Mouse (Mus musculus): ENCODE data around the gene Sri. TPM values are rescaled to one million over a fixed set of nuclear protein-coding genes. Genes with fewer than 3 reads are reported as not detected.

The Sri gene
- total RNA-seq, 2 experiments from 2014 or later, result 117 to 184 TPM

DNA sequence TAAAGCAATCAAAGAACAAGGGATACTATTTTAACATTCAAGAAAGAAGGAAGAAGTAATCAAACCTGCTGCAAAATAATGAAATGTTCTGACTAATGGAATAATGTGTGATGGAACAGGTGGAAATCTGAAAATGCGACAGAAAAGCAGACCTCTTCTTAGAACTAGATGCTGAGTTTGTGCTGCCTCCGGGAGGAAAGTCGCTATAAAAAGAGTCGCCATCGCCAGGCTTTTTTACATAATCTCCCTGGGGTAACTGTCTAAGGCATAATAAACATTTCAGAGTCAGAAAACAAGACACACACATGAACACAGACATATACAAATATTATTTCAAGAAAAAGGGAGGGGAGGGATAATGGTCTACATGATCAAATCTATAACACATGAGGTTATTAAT lies 49.0 kb downstream of the Sri start:
- ATAC-seq (replicated peaks; ENCODE audit: low FRiP score, low TSS enrichment, poor library complexity, severe bottlenecking), result no peak

DNA sequence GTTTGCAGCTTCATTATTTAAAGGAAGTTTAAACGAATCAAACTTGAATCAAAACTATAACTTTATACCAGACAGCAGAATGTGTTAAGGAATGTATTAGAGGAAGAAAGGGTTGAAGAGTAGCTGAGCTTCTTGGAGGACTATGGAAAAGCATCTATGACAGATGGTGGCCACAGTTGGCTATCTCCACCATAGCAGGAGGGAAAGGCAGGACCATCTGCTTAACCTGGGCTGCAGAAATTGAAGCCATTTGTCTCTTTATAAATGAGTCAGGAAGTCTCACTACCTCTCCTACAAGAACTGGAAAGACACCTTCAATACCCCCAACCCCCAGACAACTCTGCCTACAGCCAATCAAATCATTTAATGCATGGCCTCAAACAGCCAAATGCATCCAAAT lies 49.8 kb downstream of the Sri start:
- no peak for ATAC-seq (replicated peaks; ENCODE audit: low FRiP score, low TSS enrichment, poor library complexity, severe bottlenecking)

DNA sequence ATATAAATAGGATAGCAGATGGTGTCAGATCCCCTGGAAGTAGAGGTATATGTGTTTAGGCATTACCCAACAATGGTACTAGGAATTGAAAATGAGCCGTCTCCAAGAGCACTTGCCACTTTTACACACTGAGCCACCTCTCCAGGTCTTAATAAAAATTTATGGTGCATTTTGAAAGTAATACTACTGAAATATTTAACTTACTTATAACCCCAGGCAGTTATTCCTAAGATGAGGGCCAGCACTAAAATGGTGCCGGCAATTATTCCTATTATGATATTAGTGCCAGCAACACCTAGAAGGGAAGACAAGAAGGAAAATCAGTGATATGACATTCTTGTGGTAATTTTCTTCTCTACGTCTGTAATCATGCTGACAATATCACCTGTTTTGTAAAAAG lies 65.8 kb downstream of the Sri start:
- ATAC-seq (replicated peaks; ENCODE audit: low FRiP score, low TSS enrichment, poor library complexity, severe bottlenecking), result no peak

DNA sequence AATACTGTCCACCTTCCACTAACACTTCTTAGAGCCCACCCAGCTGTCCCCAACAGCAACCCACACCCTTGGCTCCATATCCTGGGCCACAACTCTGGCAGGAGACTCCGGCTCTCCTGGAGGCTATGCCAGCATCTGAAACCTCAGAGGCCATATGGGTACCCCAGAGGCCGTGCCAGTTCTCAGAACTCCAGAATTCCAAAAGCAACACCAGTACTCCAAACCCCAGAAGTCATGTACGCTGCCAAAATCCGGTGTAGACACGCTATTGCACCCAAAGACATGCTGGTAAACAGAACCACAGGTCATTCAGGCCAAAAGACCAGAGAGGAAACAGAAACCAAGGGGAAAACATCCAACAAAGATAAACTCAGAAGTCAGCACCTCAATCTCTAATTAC lies 66.4 kb downstream of the Sri start:
- ATAC-seq (replicated peaks; ENCODE audit: low FRiP score, low TSS enrichment, poor library complexity, severe bottlenecking), result no peak

- ATAC-seq (replicated peaks; ENCODE audit: low FRiP score, low TSS enrichment, poor library complexity, severe bottlenecking), result no peak
These were observed 70.8 kb downstream of the Sri start for GRCm38 (mm10) chr5:8116561-8117168.

Other genes starting within 250 kb of the Sri start
- gene Steap4, start 85.6 kb upstream of the Sri start, total RNA-seq (2014; fragmentation: Nextera tagmentation), result 0.07 TPM in 1 of 2 replicates, not detected in the other
- gene Steap4, start 85.6 kb upstream of the Sri start, total RNA-seq (2017), result not detected in 2 replicates

All from megakaryocyte-erythroid progenitor cell, adult 5-6 weeks (primary cell).